Mouse (Mus musculus) heart, embryonic 11.5 days (tissue): ENCODE data around the gene Mtmr12. TPM values are rescaled to one million over a fixed set of nuclear protein-coding genes. Genes with fewer than 3 reads are reported as not detected.

Source experiments
- ATAC-seq: fragments of 200-750 bp; cut with Nextera tagmentation; replicated peaks from 2 replicates; pipeline ENCODE4 v1.8.0; 2017; ENCODE audit warnings: moderate library complexity; ENCODE audit not compliant: insufficient number of reproducible peaks, low FRiP score, low TSS enrichment
- H3K27ac ChIP-seq: fragments of 300-500 bp; sonication (generic); 2 replicates; pipeline ENCODE4 v1.5.1; 2014; ENCODE audit warnings: mild to moderate bottlenecking, low read depth, low read length
- H3K27me3 ChIP-seq: fragments of 300-500 bp; sonication (generic); 2 replicates; pipeline ENCODE4 v1.6.1; 2014; ENCODE audit warnings: mild to moderate bottlenecking, low read length, mixed read lengths; ENCODE audit not compliant: control insufficient read depth, insufficient read depth
- H3K36me3 ChIP-seq: fragments of 300-500 bp; sonication (generic); 2 replicates; pipeline ENCODE4 v1.6.1; 2014; ENCODE audit warnings: mild to moderate bottlenecking, low read length, moderate library complexity, mixed read lengths; ENCODE audit not compliant: control insufficient read depth, insufficient read depth
- H3K4me1 ChIP-seq: fragments of 300-500 bp; sonication (generic); 2 replicates; pipeline ENCODE4 v1.6.1; 2014; ENCODE audit warnings: low read length; ENCODE audit not compliant: control insufficient read depth, insufficient read depth
- H3K4me2 ChIP-seq: fragments of 300-500 bp; sonication (generic); 2 replicates; pipeline ENCODE4 v1.6.1; 2014; ENCODE audit warnings: mild to moderate bottlenecking, moderate library complexity
- H3K4me3 ChIP-seq: fragments of 300-500 bp; sonication (generic); 2 replicates; pipeline ENCODE4 v1.5.1; 2014; ENCODE audit warnings: low read depth, low read length
- H3K9ac ChIP-seq: fragments of 300-500 bp; sonication (generic); 2 replicates; pipeline ENCODE4 v1.6.1; 2014; ENCODE audit warnings: mild to moderate bottlenecking, low read depth, low read length, moderate library complexity
- H3K9me3 ChIP-seq: fragments of 300-500 bp; sonication (generic); replicated peaks from 2 replicates; pipeline ENCODE4 v1.6.1; 2016; ENCODE audit warnings: low read length; ENCODE audit not compliant: control insufficient read depth
- WGBS: fragments of 180-500 bp; shearing (Covaris S2); extraction: QIAGEN DNeasy Blood & Tissue Kit; methylation state at CpG from one replicate; pipeline ENCODE4 v1.1.7; 2014; ENCODE audit not compliant: insufficient replicate concordance; 5-methylcytosine and 5-hydroxymethylcytosine counted together
- polyA plus RNA-seq: library from polyadenylated mRNA; unstranded; fragments of >200 nt; fragmentation: Nextera tagmentation; extraction: Ambion mirVana; gene quantifications from 2 replicates; pipeline ENCODE4 v1.2.1, GENCODE M21; 2014

Mtmr12 gene
- polyA plus RNA-seq, 1 experiment from 2014 or later = 15.5 TPM

DNA sequence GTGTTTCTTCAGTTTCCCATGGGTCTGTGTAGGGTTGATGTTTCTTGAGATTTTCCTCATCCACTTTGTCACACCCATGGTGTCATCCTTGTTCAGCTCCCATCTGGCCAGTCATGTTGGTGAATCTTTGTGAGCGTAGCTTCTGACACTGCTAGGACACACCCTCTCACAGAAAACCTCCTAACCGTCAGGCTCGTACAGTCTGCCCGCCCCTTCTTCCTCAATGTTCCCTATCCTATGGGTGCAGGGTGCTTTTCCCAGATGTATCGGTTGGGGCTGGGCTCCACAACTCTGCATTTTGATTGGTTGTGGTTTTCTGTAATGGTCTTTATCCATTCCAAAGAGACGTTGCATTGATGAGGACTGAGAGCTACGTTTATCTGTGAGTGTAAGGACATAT lies 85.5 kb downstream of the Mtmr12 start:
- Histone ChIP-seq H3K4me2 (no peak overlapping the region), H3K9me3 (no peaks in the 10 kb centered on the region), H3K27me3 (no peaks in the 10 kb centered on the region), H3K4me1 (no peaks in the 10 kb centered on the region), H3K36me3 (no peaks in the 10 kb centered on the region), H3K27ac (no peak overlapping the region), H3K4me3 (no peak overlapping the region), H3K9ac (no peak overlapping the region)
- 70% methylated on average over 7 of the region's 7 CpGs for WGBS
- no peak for ATAC-seq

- Histone ChIP-seq H3K4me1 (no peaks in the 10 kb centered on the region), H3K36me3 (no peaks in the 10 kb centered on the region), H3K27ac (no peak overlapping the region), H3K4me2 (no peak overlapping the region), H3K9me3 (no peaks in the 10 kb centered on the region), H3K27me3 (no peaks in the 10 kb centered on the region), H3K9ac (no peak overlapping the region), H3K4me3 (no peak overlapping the region)
- no peak for ATAC-seq
- 80% methylated on average over 2 of the region's 2 CpGs for WGBS
Observed at GRCm38 (mm10) chr15:12291757-12292156, 86.9 kb downstream of the Mtmr12 start.

- ATAC-seq = no peak
- Histone ChIP-seq H3K27me3 (no peaks in the 10 kb centered on the region), H3K27ac (no peak overlapping the region), H3K36me3 (no peaks in the 10 kb centered on the region), H3K4me2 (no peak overlapping the region), H3K9me3 (no peaks in the 10 kb centered on the region), H3K9ac (no peak overlapping the region), H3K4me1 (no peaks in the 10 kb centered on the region), H3K4me3 (no peak overlapping the region)
- 57% methylated on average over 2 of the region's 2 CpGs for WGBS
Observed at GRCm38 (mm10) chr15:12296228-12296627, 91.4 kb downstream of the Mtmr12 start.

- no peaks in the 10 kb centered on the region for H3K4me1 ChIP-seq
- WGBS = 77% methylated on average over 7 of the region's 7 CpGs
- no peak for ATAC-seq
- no peak overlapping the region for H3K4me2 ChIP-seq
- H3K4me3 ChIP-seq = no peak overlapping the region
- no peak overlapping the region for H3K27ac ChIP-seq
- H3K27me3 ChIP-seq = no peaks in the 10 kb centered on the region
- no peaks in the 10 kb centered on the region for H3K36me3 ChIP-seq
- no peak overlapping the region for H3K9ac ChIP-seq
- no peaks in the 10 kb centered on the region for H3K9me3 ChIP-seq
Observed at GRCm38 (mm10) chr15:12298231-12298737, 93.5 kb downstream of the Mtmr12 start.

DNA sequence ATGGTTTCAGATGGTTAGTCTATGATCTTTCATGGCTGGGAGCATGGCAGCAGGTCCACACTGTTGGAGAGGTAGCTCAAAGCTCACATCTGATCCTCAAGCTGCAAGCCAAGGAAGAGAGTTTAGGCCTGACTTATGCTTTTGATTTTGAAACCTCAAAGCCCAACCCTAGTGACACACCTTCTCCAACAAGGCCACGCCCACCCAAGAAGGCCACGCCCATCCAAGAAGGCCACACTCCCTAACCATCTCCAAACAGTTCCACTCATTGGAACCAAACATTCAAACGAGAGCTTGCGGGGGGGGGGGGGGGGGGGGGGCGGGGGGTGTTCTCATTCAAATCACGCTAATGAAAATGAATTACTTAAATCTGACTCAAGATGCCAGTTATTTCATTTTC lies 96.9 kb downstream of the Mtmr12 start:
- ATAC-seq = no peak
- no peaks in the 10 kb centered on the region for H3K9me3 ChIP-seq

DNA sequence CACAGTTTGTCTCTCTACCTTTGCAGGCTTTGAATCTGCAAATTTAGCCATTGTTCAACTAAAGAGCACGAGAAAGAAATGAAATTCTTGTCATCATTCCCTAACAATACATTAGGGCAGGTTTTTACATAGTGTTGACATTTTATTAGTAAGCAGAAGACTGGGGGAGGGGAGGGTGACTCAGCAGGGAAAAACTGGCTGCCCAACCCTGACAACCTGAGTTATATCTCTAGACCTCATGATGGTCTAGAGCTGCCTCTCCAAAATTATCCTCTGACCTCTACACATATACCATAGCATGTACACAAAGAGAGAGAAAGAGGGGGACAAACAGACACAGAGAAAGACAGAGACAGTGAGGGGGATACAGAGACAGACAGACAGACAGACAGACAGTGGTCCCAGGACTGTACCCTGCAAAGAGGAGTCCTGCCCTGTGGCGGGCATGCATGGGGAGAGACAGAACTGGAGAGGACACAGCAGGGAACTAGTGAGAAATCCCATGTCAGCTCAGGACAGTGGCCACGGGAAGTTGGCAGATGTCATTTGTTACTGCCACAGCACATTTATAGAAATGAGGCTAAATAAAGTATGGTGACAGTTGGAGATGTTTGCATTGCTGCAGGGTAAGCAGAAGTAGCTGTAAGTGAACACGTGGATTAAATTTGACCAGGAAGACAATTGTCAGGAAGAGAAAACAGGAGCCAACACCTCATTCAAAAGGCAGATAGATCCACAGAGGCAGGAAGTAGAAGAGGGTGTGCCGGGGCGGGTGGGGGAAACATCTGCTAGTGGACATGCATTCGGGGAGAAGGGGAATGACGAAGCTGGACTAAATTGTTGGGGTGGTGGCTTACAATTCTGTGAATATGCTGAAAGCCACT lies 101.6 kb downstream of the Mtmr12 start:
- Histone ChIP-seq H3K36me3 (no peaks in the 10 kb centered on the region), H3K27ac (no peak overlapping the region), H3K4me2 (no peak overlapping the region), H3K4me1 (no peaks in the 10 kb centered on the region), H3K9ac (no peak overlapping the region), H3K4me3 (no peak overlapping the region), H3K9me3 (no peaks in the 10 kb centered on the region), H3K27me3 (no peaks in the 10 kb centered on the region)
- ATAC-seq = peak; percentile 69
- 39% methylated on average over 8 of the region's 8 CpGs for WGBS

More for the DNA sequence above, 96.9 kb downstream of the Mtmr12 start:
- Histone ChIP-seq H3K36me3 (no peaks in the 10 kb centered on the region), H3K9ac (no peak overlapping the region), H3K27me3 (no peaks in the 10 kb centered on the region), H3K4me2 (no peak overlapping the region), H3K4me3 (no peak overlapping the region), H3K27ac (no peak overlapping the region), H3K4me1 (no peaks in the 10 kb centered on the region)
- WGBS = 63% methylated on average over 5 of the region's 6 CpGs

GRCm38 (mm10) chr15:12307114-12307513 lies 102.3 kb downstream of the Mtmr12 start:
- Histone ChIP-seq H3K27me3 (no peaks in the 10 kb centered on the region), H3K4me3 (no peak overlapping the region), H3K9me3 (no peaks in the 10 kb centered on the region), H3K36me3 (no peaks in the 10 kb centered on the region), H3K27ac (no peak overlapping the region), H3K4me1 (no peaks in the 10 kb centered on the region), H3K9ac (no peak overlapping the region), H3K4me2 (no peak overlapping the region)
- ATAC-seq = no peak
- WGBS = 71% methylated on average over 4 of the region's 4 CpGs

DNA sequence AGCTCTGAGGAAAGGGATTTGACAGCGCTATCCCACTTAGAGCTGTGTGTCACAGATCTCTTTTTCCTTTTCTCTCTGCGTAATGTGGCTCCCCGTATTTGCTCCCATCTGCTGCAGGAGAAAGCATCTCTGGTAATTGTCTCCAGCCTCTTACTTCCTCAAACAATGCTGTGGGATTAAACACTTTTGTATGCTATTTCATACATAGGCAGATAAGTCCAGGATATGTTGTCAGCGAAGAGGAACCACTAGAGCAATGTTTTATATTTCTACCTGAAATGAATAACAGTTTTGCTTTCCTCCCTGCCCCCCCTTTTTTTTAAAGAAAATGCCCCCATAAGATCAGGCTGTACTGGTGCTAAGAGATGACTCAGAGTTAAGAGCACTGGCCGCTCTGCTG lies 103.7 kb downstream of the Mtmr12 start:
- no peaks in the 10 kb centered on the region for H3K36me3 ChIP-seq
- 87% methylated on average over 5 of the region's 5 CpGs for WGBS
- H3K9ac ChIP-seq = no peak overlapping the region
- no peak overlapping the region for H3K27ac ChIP-seq
- H3K4me2 ChIP-seq = no peak overlapping the region
- H3K27me3 ChIP-seq = no peaks in the 10 kb centered on the region
- H3K4me1 ChIP-seq = no peaks in the 10 kb centered on the region
- H3K4me3 ChIP-seq = no peak overlapping the region
- no peak for ATAC-seq
- no peaks in the 10 kb centered on the region for H3K9me3 ChIP-seq

DNA sequence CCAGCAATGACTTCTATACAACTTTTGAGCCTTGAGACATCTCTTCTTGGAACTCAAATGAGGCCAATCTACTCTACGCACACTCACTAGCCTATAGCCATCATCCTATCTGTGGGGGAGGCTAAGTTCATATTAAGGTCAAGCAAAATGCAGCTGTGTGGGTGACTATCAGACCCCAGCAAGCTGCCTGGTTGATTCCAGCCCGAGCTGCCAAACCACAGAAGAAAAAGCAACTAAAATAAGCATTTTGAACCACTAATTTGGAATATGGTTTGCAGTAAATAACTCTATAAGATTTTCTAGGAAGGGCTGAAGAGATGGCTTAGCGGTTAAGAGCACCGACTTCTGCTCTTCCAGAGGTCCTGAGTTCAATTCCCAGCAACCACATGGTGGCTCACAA lies 105.8 kb downstream of the Mtmr12 start:
- Histone ChIP-seq H3K9ac (no peak overlapping the region), H3K4me2 (no peak overlapping the region), H3K27ac (no peak overlapping the region), H3K27me3 (no peaks in the 10 kb centered on the region), H3K4me1 (no peaks in the 10 kb centered on the region), H3K9me3 (no peaks in the 10 kb centered on the region), H3K36me3 (no peaks in the 10 kb centered on the region), H3K4me3 (no peak overlapping the region)
- 72% methylated on average over 4 of the region's 4 CpGs for WGBS
- ATAC-seq = no peak
